Mouse (Mus musculus) embryo, embryonic 10 days (tissue): ENCODE measurements around the gene Drc1.

Source experiments
- DNase-seq: peaks from one replicate; pipeline ENCODE4 v3.0.0-alpha.2; 2015; ENCODE audit warnings: low spot score

Gene Drc1

GRCm38 (mm10) chr5:30287106-30287882 lies 6.1 kb downstream of the Drc1 start:
- no peak for DNase-seq

GRCm38 (mm10) chr5:30340815-30341214 lies 59.6 kb downstream of the Drc1 start:
- no peak for DNase-seq

GRCm38 (mm10) chr5:30341601-30342365 lies 60.6 kb downstream of the Drc1 start:
- DNase-seq: no peak

- peak; percentile 25 for DNase-seq
These were observed 61.4 kb downstream of the Drc1 start for GRCm38 (mm10) chr5:30342601-30343015.

GRCm38 (mm10) chr5:30343107-30343506 lies 61.9 kb downstream of the Drc1 start:
- DNase-seq: peak; percentile 87

GRCm38 (mm10) chr5:30343886-30344285 lies 62.7 kb downstream of the Drc1 start:
- no peak for DNase-seq

GRCm38 (mm10) chr5:30353605-30354004 lies 72.4 kb downstream of the Drc1 start:
- no peak for DNase-seq

- DNase-seq: no peak
These were observed 73.9 kb downstream of the Drc1 start for GRCm38 (mm10) chr5:30355114-30355513.

- no peak for DNase-seq
These were observed 74.5 kb downstream of the Drc1 start for GRCm38 (mm10) chr5:30355559-30356159.

- no peak for DNase-seq
These were observed 75.5 kb downstream of the Drc1 start for GRCm38 (mm10) chr5:30356647-30357046.

- DNase-seq: no peak
These were observed 77.4 kb downstream of the Drc1 start for GRCm38 (mm10) chr5:30358436-30359099.

GRCm38 (mm10) chr5:30367405-30367804 lies 86.2 kb downstream of the Drc1 start:
- no peak for DNase-seq

GRCm38 (mm10) chr5:30369426-30369825 lies 88.2 kb downstream of the Drc1 start:
- no peak for DNase-seq

GRCm38 (mm10) chr5:30382876-30383275 lies 101.7 kb downstream of the Drc1 start:
- DNase-seq: peak; percentile 59

GRCm38 (mm10) chr5:30387726-30388125 lies 106.5 kb downstream of the Drc1 start:
- no peak for DNase-seq

- no peak for DNase-seq
These were observed 108.6 kb downstream of the Drc1 start for GRCm38 (mm10) chr5:30389836-30390235.

GRCm38 (mm10) chr5:30391473-30391872 lies 110.3 kb downstream of the Drc1 start:
- peak; percentile 90 for DNase-seq

GRCm38 (mm10) chr5:30400521-30400920 lies 119.3 kb downstream of the Drc1 start:
- no peak for DNase-seq

GRCm38 (mm10) chr5:30401165-30401564 lies 120.0 kb downstream of the Drc1 start:
- DNase-seq: peak; percentile 60

GRCm38 (mm10) chr5:30406876-30407275 lies 125.7 kb downstream of the Drc1 start:
- peak; percentile 59 for DNase-seq

GRCm38 (mm10) chr5:30411524-30411923 lies 130.3 kb downstream of the Drc1 start:
- no peak for DNase-seq

GRCm38 (mm10) chr5:30415381-30415780 lies 134.2 kb downstream of the Drc1 start:
- DNase-seq: no peak
